Mouse (Mus musculus) lung, adult 2 months (tissue): ENCODE results near the gene Clstn2.

ENCODE experiments used
- CTCF ChIP-seq: fragments of 200-500 bp; IDR thresholded peaks from 2 replicates; pipeline ENCODE4 v1.5.1; 2011; ENCODE audit warnings: mild to moderate bottlenecking, low read length, control low read depth; ENCODE audit not compliant: insufficient read depth
- POLR2A ChIP-seq: fragments of 200-500 bp; IDR thresholded peaks from 2 replicates; pipeline ENCODE4 v1.6.1; 2011; ENCODE audit warnings: low read depth, mild to moderate bottlenecking, control low read depth, low read length, borderline replicate concordance; ENCODE audit errors: extremely low read depth

GRCm38 (mm10) chr9:97966691-97967090 is 66.3 kb downstream of the Clstn2 start:
- TF ChIP-seq POLR2A (no peak), CTCF (no peak)
